Mouse (Mus musculus): ENCODE measurements around the gene Atp6v1e1. TPM values are rescaled to one million over a fixed set of nuclear protein-coding genes. Genes with fewer than 3 reads are reported as not detected.
A peak's percentile ranks its signal among the peaks of the same experiment; 100 is the strongest.
"Not testable (repeated sequence)": the region's sequence is repeated elsewhere in the genome, so short reads cannot be mapped to it uniquely, and the experiment has no call there.

Atp6v1e1 gene
- polyA plus RNA-seq, 1 experiment, result 134 TPM

GRCm38 (mm10) chr6:120830866-120831608 lies 8.4 kb upstream of the Atp6v1e1 start:
- Histone ChIP-seq H3K4me1 (ENCODE audit: control insufficient read depth, insufficient read depth, low read length) (peaks cover 1% of the 10 kb centered on the region), H3K4me3 (replicated peaks; ENCODE audit: control insufficient read depth, low read depth, low read length) (no peak overlapping the region), H3K27ac (ENCODE audit: control insufficient read depth, insufficient read depth, low read depth, low read length, poor library complexity) (peak overlapping the region; percentile 74)
- 62% methylated on average over 4 of the region's 4 CpGs for WGBS
- TF ChIP-seq CTCF (IDR thresholded peaks at IDR 0.05; ENCODE audit: control insufficient read depth, insufficient read depth, low read length) (no peak), POLR2A (IDR thresholded peaks at IDR 0.05; ENCODE audit: borderline replicate concordance, control insufficient read depth, low read depth, low read length) (no peak)

- 30% methylated on average over 1 of the region's 1 CpGs for WGBS
- no peak for TF ChIP-seq CTCF (IDR thresholded peaks at IDR 0.05; ENCODE audit: control insufficient read depth, insufficient read depth, low read length)
- no peak for TF ChIP-seq POLR2A (IDR thresholded peaks at IDR 0.05; ENCODE audit: borderline replicate concordance, control insufficient read depth, low read depth, low read length)
- H3K4me1 ChIP-seq (ENCODE audit: control insufficient read depth, insufficient read depth, low read length), result peaks cover 1% of the 10 kb centered on the region
- H3K27ac ChIP-seq (ENCODE audit: control insufficient read depth, insufficient read depth, low read depth, low read length, poor library complexity), result no peak overlapping the region
- H3K4me3 ChIP-seq (replicated peaks; ENCODE audit: control insufficient read depth, low read depth, low read length), result no peak overlapping the region
These were observed 7.5 kb upstream of the Atp6v1e1 start for GRCm38 (mm10) chr6:120830056-120830455.

DNA sequence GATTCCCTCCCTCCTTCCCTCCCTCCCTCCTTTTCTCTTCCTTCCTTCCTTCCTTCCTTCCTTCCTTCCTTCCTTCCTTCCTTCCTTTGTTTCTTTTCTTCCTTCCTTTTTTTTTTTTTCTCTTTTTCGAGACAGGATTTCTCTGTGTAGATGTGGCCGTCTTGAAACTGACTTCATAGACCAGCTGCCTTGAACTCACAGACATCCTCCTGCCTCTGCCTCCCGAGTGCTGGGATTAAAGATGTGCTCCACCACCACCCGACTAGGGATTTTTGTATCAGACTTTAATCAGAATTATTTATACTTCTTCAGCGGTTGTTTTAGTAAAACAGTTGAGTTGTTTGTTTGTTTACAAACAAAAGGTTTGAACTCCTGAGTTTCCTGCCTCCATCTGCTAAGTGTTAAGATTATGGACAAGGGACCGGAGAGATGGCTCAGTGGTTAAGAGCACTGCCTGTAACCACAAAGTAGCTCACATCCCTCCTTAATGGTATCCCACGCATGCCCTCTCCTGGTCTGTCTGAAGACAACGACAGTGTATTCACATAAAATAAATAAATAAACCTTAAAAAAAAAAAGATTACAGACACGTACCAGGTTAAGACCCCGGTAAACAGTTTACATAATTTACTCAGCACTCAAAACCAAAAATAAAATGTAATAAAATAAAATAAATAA lies 483 bp upstream of the Atp6v1e1 start:
- WGBS, result 39% methylated on average over 10 of the region's 10 CpGs
- H3K4me3 ChIP-seq (replicated peaks; ENCODE audit: control insufficient read depth, low read depth, low read length), result peak overlapping the region; percentile 42
- peaks cover 3% of the 10 kb centered on the region for H3K4me1 ChIP-seq (ENCODE audit: control insufficient read depth, insufficient read depth, low read length)
- H3K27ac ChIP-seq (ENCODE audit: control insufficient read depth, insufficient read depth, low read depth, low read length, poor library complexity), result 0 out of 2 replicates have a peak overlapping the region, but pooled peaks have one; percentile 12
- no peak for TF ChIP-seq POLR2A (IDR thresholded peaks at IDR 0.05; ENCODE audit: borderline replicate concordance, control insufficient read depth, low read depth, low read length)
- TF ChIP-seq CTCF (IDR thresholded peaks at IDR 0.05; ENCODE audit: control insufficient read depth, insufficient read depth, low read length), result no peak

DNA sequence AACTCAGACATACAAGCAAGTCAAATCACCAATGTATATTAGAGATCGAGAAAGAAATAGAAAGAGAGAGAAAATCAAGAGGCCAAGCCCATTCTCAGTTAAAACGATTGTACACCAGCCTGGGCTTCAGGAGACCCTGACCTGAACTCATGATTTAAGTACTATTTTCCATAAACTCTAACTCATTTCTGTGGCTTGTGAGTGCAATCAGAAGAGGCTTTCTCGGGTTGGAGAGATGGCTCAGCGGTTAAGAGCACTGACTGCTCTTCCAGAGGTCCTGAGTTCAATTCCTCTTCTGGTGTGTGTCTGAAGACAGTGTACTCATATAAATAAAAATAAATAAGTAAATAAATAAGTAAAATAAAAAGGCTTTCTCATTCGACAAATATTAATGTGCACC lies 878 bp downstream of the Atp6v1e1 start:
- no peak for TF ChIP-seq POLR2A (IDR thresholded peaks at IDR 0.05; ENCODE audit: borderline replicate concordance, control insufficient read depth, low read depth, low read length)
- TF ChIP-seq CTCF (IDR thresholded peaks at IDR 0.05; ENCODE audit: control insufficient read depth, insufficient read depth, low read length), result no peak
- Histone ChIP-seq H3K4me3 (replicated peaks; ENCODE audit: control insufficient read depth, low read depth, low read length) (peak overlapping the region; percentile 99), H3K27ac (ENCODE audit: control insufficient read depth, insufficient read depth, low read depth, low read length, poor library complexity) (no peak overlapping the region)

DNA sequence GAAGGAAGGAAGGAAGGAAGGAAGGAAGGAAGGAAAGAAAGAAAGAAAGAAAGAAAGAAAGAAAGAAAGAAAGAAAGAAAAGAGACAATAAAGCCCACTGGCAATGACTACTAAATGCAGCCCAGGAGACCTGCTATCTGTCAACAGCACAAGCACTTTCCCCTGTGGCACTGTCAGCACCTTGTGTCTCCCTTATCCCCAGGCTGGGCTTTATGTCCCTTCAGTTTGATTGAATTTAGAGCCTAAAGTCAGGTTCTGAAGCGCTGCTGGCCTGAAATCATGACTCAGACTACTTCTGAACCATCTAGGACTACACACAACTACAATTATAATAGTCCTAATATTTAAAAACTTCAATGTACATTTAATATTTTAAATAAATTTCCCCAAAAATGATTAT lies 1.7 kb downstream of the Atp6v1e1 start:
- Histone ChIP-seq H3K4me1 (ENCODE audit: control insufficient read depth, insufficient read depth, low read length) (peaks cover 1% of the 10 kb centered on the region; the same call in 1 of the 2 replicates), H3K27ac (ENCODE audit: control insufficient read depth, insufficient read depth, low read depth, low read length, poor library complexity) (peak overlapping the region; percentile 45; the same call in 1 of the 2 replicates), H3K4me3 (replicated peaks; ENCODE audit: control insufficient read depth, low read depth, low read length) (peak overlapping the region; percentile 71)
- WGBS, result 56% methylated on average over 1 of the region's 1 CpGs
- TF ChIP-seq POLR2A (IDR thresholded peaks at IDR 0.05; ENCODE audit: borderline replicate concordance, control insufficient read depth, low read depth, low read length) (no peak), CTCF (IDR thresholded peaks at IDR 0.05; ENCODE audit: control insufficient read depth, insufficient read depth, low read length) (no peak)

More for the DNA sequence above, 878 bp downstream of the Atp6v1e1 start:
- 22% methylated on average over 5 of the region's 5 CpGs for WGBS
- peaks cover 1% of the 10 kb centered on the region; the same call in 1 of the 2 replicates for H3K4me1 ChIP-seq (ENCODE audit: control insufficient read depth, insufficient read depth, low read length)

DNA sequence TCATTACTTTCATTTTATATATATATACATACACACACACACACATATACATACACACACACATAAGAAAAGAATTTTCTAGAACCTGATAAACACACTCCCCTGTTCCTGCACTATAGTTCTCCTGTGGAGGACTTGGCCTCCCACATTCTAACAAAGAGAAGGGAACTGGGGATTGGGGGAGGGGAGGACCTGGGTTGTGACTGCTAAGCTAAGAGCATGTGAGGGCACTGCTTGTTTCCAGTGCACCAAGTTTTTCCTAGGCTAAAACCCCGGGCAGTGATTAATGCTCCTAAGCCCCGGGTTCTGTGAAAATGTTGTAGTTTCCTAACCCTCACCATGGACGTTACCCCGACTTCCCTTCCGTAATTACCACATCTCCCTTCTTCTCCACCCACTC lies 2.4 kb downstream of the Atp6v1e1 start:
- Histone ChIP-seq H3K27ac (ENCODE audit: control insufficient read depth, insufficient read depth, low read depth, low read length, poor library complexity) (peak overlapping the region; percentile 54; the same call in 1 of the 2 replicates), H3K4me3 (replicated peaks; ENCODE audit: control insufficient read depth, low read depth, low read length) (peak overlapping the region; percentile 66), H3K4me1 (ENCODE audit: control insufficient read depth, insufficient read depth, low read length) (peaks cover 1% of the 10 kb centered on the region; the same call in 1 of the 2 replicates)
- WGBS, result 40% methylated on average over 5 of the region's 5 CpGs
- no peak for TF ChIP-seq CTCF (IDR thresholded peaks at IDR 0.05; ENCODE audit: control insufficient read depth, insufficient read depth, low read length)
- TF ChIP-seq POLR2A (IDR thresholded peaks at IDR 0.05; ENCODE audit: borderline replicate concordance, control insufficient read depth, low read depth, low read length), result no peak

DNA sequence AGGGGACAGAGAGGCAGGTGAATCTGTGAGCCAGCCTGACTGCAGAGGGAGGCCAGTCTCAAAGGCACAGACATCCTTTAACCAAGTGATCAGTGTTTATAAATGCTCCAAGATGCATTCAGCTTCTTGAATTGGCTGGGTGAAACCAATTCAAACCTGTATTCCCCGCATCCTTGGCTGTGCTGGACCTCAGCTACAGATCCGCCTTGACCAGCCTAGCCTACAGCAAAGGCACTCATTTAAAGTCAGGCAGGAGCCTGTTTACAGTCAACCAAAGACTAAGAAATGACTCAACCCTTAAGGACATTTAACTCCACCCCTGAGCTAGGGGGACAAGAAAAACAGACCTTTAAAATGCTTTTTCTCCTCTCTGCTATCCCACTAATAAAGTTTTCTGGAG lies 3.3 kb downstream of the Atp6v1e1 start:
- H3K27ac ChIP-seq (ENCODE audit: control insufficient read depth, insufficient read depth, low read depth, low read length, poor library complexity), result no peak overlapping the region
- peaks cover 1% of the 10 kb centered on the region; the same call in 1 of the 2 replicates for H3K4me1 ChIP-seq (ENCODE audit: control insufficient read depth, insufficient read depth, low read length)
- 96% methylated on average over 2 of the region's 2 CpGs for WGBS
- TF ChIP-seq CTCF (IDR thresholded peaks at IDR 0.05; ENCODE audit: control insufficient read depth, insufficient read depth, low read length), result no peak
- H3K4me3 ChIP-seq (replicated peaks; ENCODE audit: control insufficient read depth, low read depth, low read length), result no peak overlapping the region

GRCm38 (mm10) chr6:120811999-120812398 lies 10.6 kb downstream of the Atp6v1e1 start:
- not testable (repeated sequence) for H3K27ac ChIP-seq (ENCODE audit: control insufficient read depth, insufficient read depth, low read depth, low read length, poor library complexity); H3K4me1 ChIP-seq (ENCODE audit: control insufficient read depth, insufficient read depth, low read length); H3K4me3 ChIP-seq (replicated peaks; ENCODE audit: control insufficient read depth, low read depth, low read length)
- WGBS, result 95% methylated on average over 10 of the region's 10 CpGs

All from bone marrow, adult 2 months (tissue).